Mouse (Mus musculus) stomach, postnatal 0 days (tissue): Measurements from ENCODE around the gene Cul9.

Experiments used
- CTCF ChIP-seq: IDR thresholded peaks from 2 replicates; pipeline ENCODE4 v1.5.1; 2016; ENCODE audit warnings: antibody characterized with exemption, low read depth, mild to moderate bottlenecking, moderate library complexity
- EP300 ChIP-seq: optimal IDR thresholded peaks from 2 replicates; pipeline ENCODE3; 2016; ENCODE audit warnings: antibody characterized with exemption

GRCm38 (mm10) chr17:46547923-46548322 is 1.7 kb upstream of the Cul9 start:
- no peak for TF ChIP-seq CTCF
- TF ChIP-seq EP300, result no peak
